Mouse (Mus musculus) lung, embryonic 14.5 days (tissue): ENCODE results near the gene Tbx6. TPM values are rescaled to one million over a fixed set of nuclear protein-coding genes. Genes with fewer than 3 reads are reported as not detected.
A peak's percentile ranks its signal among the peaks of the same experiment; 100 is the strongest.

ENCODE experiments used
- ATAC-seq: fragments of 200-750 bp; cut with Nextera tagmentation; 2 replicates; pipeline ENCODE4 v1.8.0; 2017; ENCODE audit warnings: mild to moderate bottlenecking, moderate TSS enrichment, moderate library complexity; ENCODE audit not compliant: insufficient read depth
- DNase-seq: peaks from one replicate; pipeline ENCODE4 v3.0.0-alpha.2; 2015
- H3K27ac ChIP-seq: fragments of 300-500 bp; sonication (generic); 2 replicates; pipeline ENCODE4 v1.5.1; 2014; ENCODE audit warnings: low read depth, mild to moderate bottlenecking, moderate library complexity
- H3K27me3 ChIP-seq: fragments of 300-500 bp; sonication (generic); 2 replicates; pipeline ENCODE4 v1.6.1; 2014; ENCODE audit warnings: low read length, control low read depth; ENCODE audit not compliant: insufficient read depth
- H3K36me3 ChIP-seq: fragments of 300-500 bp; sonication (generic); 2 replicates; pipeline ENCODE4 v1.6.1; 2014; ENCODE audit warnings: control low read depth; ENCODE audit not compliant: insufficient read depth
- H3K4me1 ChIP-seq: fragments of 300-500 bp; sonication (generic); 2 replicates; pipeline ENCODE4 v1.6.1; 2014; ENCODE audit warnings: antibody characterized with exemption, control low read depth; ENCODE audit not compliant: insufficient read depth
- H3K4me2 ChIP-seq: fragments of 300-500 bp; sonication (generic); 2 replicates; pipeline ENCODE4 v1.6.1; 2014; ENCODE audit warnings: mild to moderate bottlenecking
- H3K4me3 ChIP-seq: fragments of 300-500 bp; sonication (generic); 2 replicates; pipeline ENCODE4 v1.5.1; 2014; ENCODE audit warnings: low read depth, low read length
- H3K9ac ChIP-seq: fragments of 300-500 bp; sonication (generic); 2 replicates; pipeline ENCODE4 v1.6.1; 2014
- H3K9me3 ChIP-seq: fragments of 300-500 bp; sonication (generic); 2 replicates; pipeline ENCODE4 v1.6.1; 2016; ENCODE audit warnings: low read depth, low read length, control low read depth
- CTCF ChIP-seq: IDR thresholded peaks from 2 replicates; pipeline ENCODE4 v1.5.1; 2016; ENCODE audit warnings: antibody characterized with exemption, low read depth
- WGBS: fragments of 180-500 bp; shearing (Covaris S2); extraction: QIAGEN DNeasy Blood & Tissue Kit; methylation state at CpG from one replicate; pipeline ENCODE4 v1.1.7; 2014; 5-methylcytosine and 5-hydroxymethylcytosine counted together
- polyA plus RNA-seq: library from polyadenylated mRNA; unstranded; fragments of >200 nt; fragmentation: Nextera tagmentation; extraction: Ambion mirVana; gene quantifications from 2 replicates; pipeline ENCODE4 v1.2.1, GENCODE M21; 2014

Tbx6 gene
- polyA plus RNA-seq, 1 experiment from 2014 or later = not detected

DNA sequence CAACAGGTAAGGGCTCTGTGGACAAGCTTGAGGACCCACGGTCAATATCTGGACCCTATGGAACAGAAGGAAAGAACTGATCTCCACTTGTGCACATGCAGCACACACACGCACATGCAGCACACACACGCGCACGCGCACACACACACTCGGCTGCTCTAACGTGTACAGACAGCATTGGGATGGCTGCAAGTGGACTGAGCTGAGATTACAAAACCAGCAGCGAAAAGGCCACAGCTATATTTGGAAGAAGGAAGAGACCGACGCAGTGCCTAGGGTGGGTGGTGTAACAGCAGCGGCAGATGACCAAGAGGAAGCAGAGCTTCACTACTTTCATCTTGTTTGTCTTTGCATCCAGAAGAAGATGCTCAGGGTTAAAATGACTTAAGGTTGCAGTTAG is 35.2 kb upstream of the Tbx6 start:
- Histone ChIP-seq H3K9me3 (no peaks in the 10 kb centered on the region), H3K36me3 (no peaks in the 10 kb centered on the region), H3K9ac (no peak overlapping the region), H3K4me1 (no peaks in the 10 kb centered on the region), H3K4me2 (no peak overlapping the region), H3K27me3 (no peaks in the 10 kb centered on the region), H3K4me3 (no peak overlapping the region), H3K27ac (no peak overlapping the region)
- no peak for ATAC-seq
- 81% methylated on average over 12 of the region's 12 CpGs for WGBS
- TF ChIP-seq CTCF = no peak
- DNase-seq = no peak

DNA sequence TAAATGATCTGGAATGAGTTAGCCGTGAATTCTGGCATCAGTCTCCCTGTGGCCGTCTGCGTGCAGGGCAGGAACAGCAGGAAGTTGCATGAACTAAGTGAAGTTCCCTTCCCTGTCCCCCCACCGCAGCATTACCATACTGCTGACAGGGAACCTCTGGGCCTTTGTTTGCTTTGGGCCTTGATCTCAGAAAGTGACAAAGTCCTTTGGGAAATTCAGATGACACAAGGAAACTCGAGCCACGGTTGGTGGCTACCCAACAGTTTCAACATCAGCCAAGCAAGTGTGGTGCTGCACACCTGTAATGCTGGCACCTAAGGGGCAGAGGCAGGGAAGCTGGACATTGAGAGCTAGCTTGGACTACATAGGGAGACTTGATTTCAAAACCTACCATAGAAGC is 34.5 kb upstream of the Tbx6 start:
- no peak for ATAC-seq
- no peaks in the 10 kb centered on the region for H3K4me1 ChIP-seq
- H3K4me2 ChIP-seq = no peak overlapping the region
- TF ChIP-seq CTCF = no peak
- no peaks in the 10 kb centered on the region for H3K36me3 ChIP-seq
- no peak for DNase-seq
- no peaks in the 10 kb centered on the region for H3K27me3 ChIP-seq
- no peaks in the 10 kb centered on the region for H3K9me3 ChIP-seq
- no peak overlapping the region for H3K27ac ChIP-seq
- no peak overlapping the region for H3K9ac ChIP-seq
- 18% methylated on average over 6 of the region's 6 CpGs for WGBS
- no peak overlapping the region for H3K4me3 ChIP-seq

DNA sequence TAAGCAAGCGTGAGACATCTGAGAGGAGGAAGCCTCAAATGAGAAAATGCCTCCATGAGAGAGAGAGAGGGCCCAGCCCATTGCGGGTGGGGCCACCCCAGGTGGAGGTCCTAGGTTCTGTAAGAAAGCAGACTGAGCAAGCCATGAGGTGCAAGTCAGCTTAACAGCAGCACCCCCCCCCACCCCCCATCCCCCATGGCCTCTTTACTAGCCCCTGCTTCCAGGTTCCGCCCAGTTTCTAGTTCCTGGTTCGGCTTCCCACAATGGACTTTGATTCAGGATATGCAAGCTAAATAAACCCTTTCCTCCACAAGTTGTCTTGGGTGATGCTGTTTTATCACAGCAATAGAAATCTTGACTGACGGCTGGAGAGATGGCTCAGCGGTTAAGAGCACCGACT is 32.5 kb upstream of the Tbx6 start:
- Histone ChIP-seq H3K4me2 (no peak overlapping the region), H3K27ac (0 out of 2 replicates have a peak overlapping the region, but pooled peaks have one; percentile 24), H3K9me3 (no peaks in the 10 kb centered on the region), H3K4me3 (no peak overlapping the region), H3K27me3 (no peaks in the 10 kb centered on the region), H3K4me1 (no peaks in the 10 kb centered on the region), H3K9ac (no peak overlapping the region), H3K36me3 (no peaks in the 10 kb centered on the region)
- 65% methylated on average over 7 of the region's 7 CpGs for WGBS
- DNase-seq = no peak
- ATAC-seq = no peak
- no peak for TF ChIP-seq CTCF

DNA sequence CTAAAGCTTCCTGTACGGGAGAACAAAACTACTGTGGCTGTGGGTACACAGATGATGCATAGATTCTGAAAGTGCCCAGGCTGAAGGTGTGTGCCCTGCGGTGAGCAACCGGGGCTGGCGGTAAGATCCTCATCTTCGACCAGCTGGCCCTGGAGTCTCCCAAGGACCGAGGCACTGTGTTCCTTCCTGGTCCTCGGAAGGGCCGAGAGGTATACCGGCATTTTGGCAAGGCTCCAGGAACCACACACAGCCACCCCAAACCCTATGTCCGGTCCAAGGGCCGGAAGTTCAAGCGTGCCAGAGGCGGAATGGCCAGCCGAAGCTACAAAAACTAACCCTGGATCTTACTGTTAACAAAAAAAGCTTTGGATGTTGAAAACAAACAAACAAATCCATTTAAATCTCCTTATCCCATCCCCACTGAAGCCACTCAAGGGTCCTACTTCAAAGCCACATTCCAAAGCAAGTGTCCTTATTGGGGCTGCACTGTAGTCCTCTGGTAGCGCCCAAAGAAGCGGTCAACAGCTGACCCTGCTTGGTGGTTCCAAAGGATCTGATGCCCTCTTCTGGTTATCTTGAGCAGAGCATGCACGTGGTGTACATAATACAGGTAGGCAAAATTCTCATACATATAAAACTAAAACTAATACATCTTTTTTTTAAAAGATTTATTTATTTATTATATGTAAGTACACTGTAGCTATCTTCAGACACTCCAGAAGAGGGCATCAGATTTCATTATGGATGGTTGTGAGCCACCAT is 31.5 kb upstream of the Tbx6 start:
- no peak overlapping the region for H3K4me2 ChIP-seq
- DNase-seq (no peak), ATAC-seq (no peak)
- WGBS = 88% methylated on average over 17 of the region's 17 CpGs
- H3K27ac ChIP-seq = no peak overlapping the region
- no peaks in the 10 kb centered on the region for H3K27me3 ChIP-seq
- no peaks in the 10 kb centered on the region for H3K36me3 ChIP-seq
- H3K9me3 ChIP-seq = no peaks in the 10 kb centered on the region
- no peak overlapping the region for H3K4me3 ChIP-seq
- H3K9ac ChIP-seq = no peak overlapping the region
- H3K4me1 ChIP-seq = no peaks in the 10 kb centered on the region
- no peak for TF ChIP-seq CTCF

DNA sequence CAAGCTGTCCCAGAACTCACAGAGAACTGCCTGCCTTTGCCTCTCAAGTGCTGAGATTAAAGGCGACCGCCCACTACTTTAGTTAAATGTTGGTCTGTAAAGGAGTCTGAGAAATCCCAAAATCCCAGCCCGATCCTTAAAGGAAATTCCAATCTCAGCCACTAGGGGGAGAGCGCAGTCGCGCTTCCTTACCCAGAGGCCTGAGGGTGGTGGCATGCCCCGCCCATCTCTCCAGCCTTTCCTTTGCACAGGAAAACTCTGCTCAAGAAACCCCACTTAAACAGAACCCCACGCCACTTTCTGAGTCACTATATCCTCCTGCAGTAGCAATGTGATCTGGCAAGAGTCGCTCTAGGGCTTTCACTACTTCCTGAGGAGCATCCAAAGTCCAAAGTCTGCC is 26.4 kb upstream of the Tbx6 start:
- peak; percentile 90 for TF ChIP-seq CTCF
- Histone ChIP-seq H3K27ac (peak overlapping the region; percentile 72; the same call in 1 of the 2 replicates), H3K9me3 (no peaks in the 10 kb centered on the region), H3K4me2 (peak overlapping the region; percentile 40), H3K4me1 (no peaks in the 10 kb centered on the region), H3K9ac (peak overlapping the region; percentile 44; the same call in 1 of the 2 replicates), H3K27me3 (no peaks in the 10 kb centered on the region), H3K4me3 (no peak overlapping the region), H3K36me3 (no peaks in the 10 kb centered on the region)
- DNase-seq (peak; percentile 95), ATAC-seq (peak; percentile 72)
- WGBS = 3% methylated on average over 9 of the region's 9 CpGs

DNA sequence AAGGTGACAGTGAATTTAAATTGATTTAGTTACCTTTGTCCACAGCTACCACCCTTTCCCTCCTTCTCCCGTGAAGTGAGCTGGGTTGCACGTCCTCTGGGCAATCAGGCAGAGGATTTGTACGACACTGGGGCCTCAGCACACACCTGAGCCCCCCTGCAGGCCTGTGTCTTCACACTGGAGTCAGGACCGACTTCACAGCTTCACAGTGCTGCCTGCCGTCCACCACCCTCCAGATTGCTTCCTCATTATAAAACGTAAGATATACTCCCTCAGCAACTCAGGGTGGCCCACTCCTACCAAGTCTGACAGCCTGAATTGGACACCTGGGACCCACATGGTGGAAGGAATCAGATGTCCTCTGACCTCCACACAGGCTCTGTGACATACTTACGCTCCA is 22.7 kb upstream of the Tbx6 start:
- DNase-seq (no peak), ATAC-seq (no peak)
- no peak overlapping the region for H3K9ac ChIP-seq
- H3K4me1 ChIP-seq = peaks cover 14% of the 10 kb centered on the region
- WGBS = 60% methylated on average over 7 of the region's 7 CpGs
- no peak overlapping the region for H3K27ac ChIP-seq
- no peaks in the 10 kb centered on the region for H3K9me3 ChIP-seq
- H3K4me2 ChIP-seq = no peak overlapping the region
- no peak for TF ChIP-seq CTCF
- H3K27me3 ChIP-seq = no peaks in the 10 kb centered on the region
- H3K36me3 ChIP-seq = peaks cover 25% of the 10 kb centered on the region
- H3K4me3 ChIP-seq = no peak overlapping the region

DNA sequence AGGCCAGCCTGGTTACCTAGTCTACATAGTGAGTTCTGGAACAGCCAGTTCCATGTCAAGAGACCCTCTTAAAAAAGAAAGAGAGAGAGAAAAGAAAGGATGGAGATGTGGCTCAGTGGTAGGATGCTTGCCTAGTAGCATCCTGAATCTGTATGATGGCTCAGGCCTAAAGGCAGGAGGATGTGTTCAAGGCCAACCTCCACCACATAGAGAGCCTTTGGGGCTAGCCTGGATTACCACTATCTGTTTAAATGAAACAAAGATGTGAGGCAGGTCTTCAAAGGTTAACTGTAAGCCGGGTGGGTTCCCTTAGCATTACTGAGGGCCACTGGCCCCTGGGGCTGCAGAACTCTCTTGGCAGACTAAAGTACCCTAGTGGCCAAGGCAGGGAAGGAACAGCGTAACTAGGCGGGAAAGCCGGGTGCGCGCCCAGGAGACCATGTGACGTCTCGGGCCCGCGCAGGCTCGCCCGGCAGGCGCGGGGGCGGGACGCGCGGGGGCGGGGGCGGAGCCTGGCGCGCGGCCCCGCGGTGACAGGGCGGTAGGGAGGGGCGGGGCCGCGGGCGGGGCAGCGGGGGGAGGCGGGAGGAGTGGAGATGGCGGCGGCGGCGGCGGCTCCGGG is 22.1 kb upstream of the Tbx6 start, which contains the start of gene Mapk3:
Mapk3 (plus strand) TSS at position 552 of the 622 bp plus-strand sequence.
- under 1% methylated on average over 21 of the region's 38 CpGs for WGBS
- H3K36me3 ChIP-seq = peaks cover 32% of the 10 kb centered on the region
- ATAC-seq = peak; percentile 53

More for the DNA sequence above, 22.1 kb upstream of the Tbx6 start, which contains the start of gene Mapk3:
- Histone ChIP-seq H3K4me1 (peaks cover 14% of the 10 kb centered on the region), H3K9ac (peak within 1 kb of the TSS; percentile 88), H3K27me3 (no peaks in the 10 kb centered on the region), H3K9me3 (no peaks in the 10 kb centered on the region), H3K4me2 (peak within 1 kb of the TSS; percentile 97), H3K4me3 (peak within 1 kb of the TSS; percentile 90), H3K27ac (peak within 1 kb of the TSS; percentile 98)
- peak; percentile 97 for DNase-seq
- peak; percentile 77 for TF ChIP-seq CTCF
